Mouse (Mus musculus) layer of hippocampus, adult 9-11 months (tissue): Measurements from ENCODE around the gene Gm29735.

Experiments used
- DNase-seq: peaks from one replicate; pipeline ENCODE4 v3.0.0; 2022

Gm29735 gene

GRCm38 (mm10) chr7:142119632-142120031 is 37.3 kb downstream of the Gm29735 start:
- DNase-seq: no peak
